Mouse (Mus musculus): ENCODE measurements around the gene Peli2.

The Peli2 gene

DNA sequence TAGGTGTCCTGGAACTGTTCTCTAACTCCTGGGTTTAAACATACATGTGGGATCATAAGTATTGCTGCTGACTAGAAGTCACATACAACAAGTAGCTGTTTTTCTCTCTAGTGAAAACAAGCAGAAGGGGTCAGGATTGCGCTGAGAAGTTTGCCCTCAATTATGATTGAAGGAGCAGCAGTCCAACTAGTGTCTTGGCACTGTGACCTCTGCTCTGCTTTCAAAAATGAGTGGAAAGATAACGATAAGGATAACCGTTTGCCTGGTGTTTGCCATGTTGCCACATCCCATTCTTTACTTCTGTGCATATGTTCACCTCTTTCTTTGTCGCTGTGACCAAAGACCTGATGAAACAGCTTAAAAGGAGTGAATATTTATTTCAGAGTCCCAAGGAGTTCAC lies 167.0 kb downstream of the Peli2 start:
- no peak for DNase-seq (ENCODE audit: low read depth, low spot score)

DNA sequence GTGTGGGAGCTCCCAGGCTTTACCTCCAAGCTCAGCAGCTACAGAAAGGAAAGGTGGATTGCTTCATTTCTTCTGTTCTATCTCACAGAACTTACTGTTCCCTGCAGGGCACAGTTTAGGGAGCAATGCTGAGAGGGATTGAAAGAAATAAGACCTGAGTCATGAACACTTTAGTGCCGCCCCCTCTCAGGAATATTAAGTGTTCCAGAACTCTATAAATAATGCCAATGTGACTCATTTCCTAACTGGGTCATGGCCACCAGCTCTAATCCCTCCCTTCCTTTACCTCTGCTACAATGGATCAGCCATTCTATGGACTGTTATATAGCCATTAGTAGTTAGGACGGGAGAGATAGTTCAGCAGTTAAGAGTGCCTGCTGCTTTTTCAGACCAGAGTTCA lies 168.0 kb downstream of the Peli2 start:
- DNase-seq (ENCODE audit: low read depth, low spot score), result peak; percentile 86

DNA sequence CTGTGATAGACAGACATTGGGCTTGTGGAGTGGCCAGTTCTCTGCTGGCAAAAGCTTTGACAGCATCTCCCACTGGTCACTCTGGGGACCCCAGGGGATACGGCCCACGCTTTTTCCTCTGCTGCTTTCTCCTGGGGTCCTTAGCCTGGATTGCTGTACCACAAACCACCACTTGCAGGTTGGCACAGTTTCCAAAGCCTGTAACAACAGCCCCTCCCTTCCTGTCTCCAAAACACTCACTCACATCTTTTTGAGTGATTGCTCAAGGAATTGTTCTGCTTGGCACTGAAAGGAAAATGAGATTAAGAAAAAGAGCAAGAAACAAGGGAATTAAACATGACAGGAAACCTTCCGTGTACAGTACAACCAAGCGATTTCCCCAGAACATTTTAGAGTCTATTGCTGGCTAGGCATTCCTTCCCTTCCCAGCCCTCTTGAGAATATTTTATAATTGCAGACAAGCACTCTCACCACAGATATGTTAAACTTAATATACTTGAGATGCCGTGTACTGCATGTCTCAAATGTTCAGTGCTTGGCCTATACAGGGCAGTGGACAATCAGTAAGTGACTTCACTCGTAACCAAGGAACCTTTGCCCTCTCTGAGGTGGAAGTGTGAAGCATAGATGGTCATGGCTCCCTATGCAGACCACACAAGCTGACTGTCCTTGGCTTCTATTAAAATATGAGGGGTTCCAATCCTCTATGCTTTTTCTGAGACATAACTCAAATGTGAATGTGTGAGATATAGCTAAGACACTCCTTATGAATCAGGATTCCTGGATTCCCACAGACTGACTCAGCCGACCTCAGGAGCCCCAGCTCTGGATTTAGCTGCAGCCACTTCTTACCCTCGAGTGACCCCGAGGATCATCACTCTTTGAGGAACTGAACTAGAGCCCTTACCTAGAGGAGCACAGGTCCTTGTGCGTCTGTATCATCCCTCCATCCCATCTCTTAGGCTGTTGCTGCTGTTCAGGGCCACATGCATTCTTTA lies 169.3 kb downstream of the Peli2 start:
- DNase-seq (ENCODE audit: low read depth, low spot score), result peak; percentile 82

DNA sequence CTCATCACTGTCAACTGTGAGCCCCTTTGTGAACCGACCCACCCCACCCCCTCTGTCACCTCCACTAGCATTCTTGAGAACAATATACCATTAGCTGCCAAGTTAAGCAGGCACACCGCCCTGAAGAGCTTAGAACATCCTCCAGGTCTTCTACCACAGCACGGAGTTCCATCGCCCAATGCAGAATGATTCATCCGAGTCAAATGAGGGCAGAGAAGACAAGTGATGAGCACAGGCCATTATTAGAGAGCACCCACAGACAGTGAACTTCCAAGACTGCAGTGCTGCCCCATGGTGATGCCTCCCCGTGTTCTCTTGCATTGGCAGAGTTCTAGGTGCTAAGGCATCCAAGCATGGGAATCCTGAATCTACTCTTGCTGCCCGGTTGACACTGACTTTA lies 172.9 kb downstream of the Peli2 start:
- DNase-seq (ENCODE audit: low read depth, low spot score), result no peak

DNA sequence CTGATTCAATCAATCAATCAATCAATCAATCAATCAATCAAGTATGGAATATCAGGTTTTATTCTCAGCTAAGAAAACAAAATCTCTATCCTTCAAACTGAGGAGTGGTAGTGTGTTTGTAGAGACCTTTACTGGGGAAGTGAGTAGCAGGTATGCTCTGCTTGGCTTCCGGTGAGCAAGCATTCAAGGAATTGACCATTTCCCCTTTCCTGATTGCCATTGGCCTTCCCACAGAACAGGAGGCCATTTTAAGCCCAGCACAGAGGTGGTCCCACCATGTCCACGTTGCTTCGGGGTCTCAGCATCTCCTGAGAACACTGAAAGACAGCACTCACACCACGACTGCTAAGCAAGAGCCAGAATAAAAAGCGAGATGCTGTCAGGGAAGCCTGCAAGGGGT lies 174.8 kb downstream of the Peli2 start:
- DNase-seq (ENCODE audit: low read depth, low spot score), result no peak

DNA sequence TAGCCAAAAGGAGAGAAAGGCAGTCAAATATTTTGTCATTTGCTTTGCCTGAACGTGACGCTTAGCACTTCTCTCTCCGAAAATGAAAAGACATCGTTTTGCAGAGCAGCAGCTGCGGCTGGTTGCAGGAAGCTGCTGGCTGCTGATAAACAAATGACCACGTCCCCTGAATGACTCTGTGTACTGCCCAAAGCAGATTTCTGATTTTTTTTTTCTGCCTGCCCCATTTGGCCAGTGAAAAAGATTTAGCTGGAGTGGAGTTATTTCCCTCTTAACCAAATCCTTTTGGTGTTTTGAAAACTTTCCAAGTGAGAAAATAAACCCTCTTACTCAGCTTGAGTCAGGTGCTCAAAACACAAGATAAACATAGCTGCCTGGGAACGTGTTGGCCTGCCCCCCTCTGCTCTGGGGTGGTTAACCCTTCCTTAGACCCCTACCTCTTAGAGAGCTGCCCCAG lies 175.2 kb downstream of the Peli2 start:
- peak; percentile 81 for DNase-seq (ENCODE audit: low read depth, low spot score)

DNA sequence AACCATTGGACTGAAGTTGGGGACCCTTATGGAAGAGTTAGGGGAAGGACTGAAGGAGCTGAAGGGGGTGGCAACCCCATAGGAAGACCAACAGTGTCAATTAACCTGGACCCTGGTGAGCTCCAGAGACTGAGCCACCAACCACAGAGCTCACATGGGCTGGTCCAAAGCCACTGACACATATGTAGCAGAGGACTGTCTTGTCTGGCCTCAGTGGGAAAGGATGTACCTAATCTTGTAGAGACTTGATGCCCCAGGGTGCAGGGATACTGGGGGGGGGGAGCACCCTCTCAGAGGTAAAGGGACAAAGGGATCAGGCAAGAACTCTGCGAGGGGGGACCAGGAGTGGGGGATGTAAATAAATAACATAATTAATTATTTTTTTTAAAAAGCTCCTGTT lies 176.2 kb downstream of the Peli2 start:
- no peak for DNase-seq (ENCODE audit: low read depth, low spot score)

DNA sequence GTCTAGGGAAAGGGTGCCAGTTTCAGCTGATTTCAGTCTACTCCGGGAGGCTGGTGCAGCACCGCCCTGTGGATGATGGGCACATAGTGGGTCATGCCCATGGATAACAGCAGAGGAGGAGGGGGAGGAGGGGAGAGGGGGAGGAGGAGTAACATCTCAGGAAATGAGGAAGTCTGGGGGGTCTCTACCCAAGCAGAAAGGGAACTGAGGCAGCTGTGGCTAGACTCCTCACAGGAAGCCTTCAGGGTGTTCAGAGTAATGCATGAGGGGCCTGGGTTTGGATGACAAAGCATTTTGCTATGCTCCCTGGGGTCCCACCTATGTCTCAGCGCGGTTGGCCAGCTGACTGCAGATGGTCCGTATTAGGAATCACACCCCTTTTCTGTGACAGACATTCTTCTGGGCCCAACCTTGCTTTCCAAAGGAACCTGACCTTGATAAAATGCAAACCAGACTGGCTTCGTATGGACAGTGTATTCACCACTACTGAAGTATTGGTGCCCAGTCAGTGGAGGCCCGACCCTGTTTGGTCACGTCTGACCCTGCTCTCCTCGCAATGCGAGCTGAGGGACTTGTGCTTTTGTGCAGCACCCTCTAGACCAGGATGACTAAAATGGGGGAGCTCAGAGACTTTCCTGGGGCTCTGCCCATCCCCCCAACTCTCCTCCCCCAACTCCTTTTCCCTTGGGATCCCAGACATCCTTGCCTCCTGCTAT lies 182.0 kb downstream of the Peli2 start:
- DNase-seq (ENCODE audit: low read depth, low spot score), result no peak

DNA sequence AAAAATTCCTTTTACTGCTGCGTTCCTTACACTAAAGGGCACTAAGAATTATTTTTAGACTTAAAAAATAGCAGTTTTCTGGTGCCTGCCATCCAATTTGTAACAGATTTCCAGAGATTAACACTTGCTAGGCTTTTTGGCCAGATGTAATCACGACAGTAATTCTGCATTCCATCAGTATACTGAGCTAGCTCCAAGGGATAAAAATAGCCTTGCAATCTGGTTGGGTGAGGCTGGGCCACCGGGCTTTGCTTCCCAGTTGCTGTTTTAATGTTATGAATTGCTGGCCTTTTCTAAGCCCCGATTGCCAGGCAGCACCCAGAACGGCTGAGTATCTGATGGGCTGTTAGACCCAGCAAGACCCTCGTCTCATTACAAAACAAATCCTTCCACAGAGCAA lies 182.6 kb downstream of the Peli2 start:
- no peak for DNase-seq (ENCODE audit: low read depth, low spot score)

DNA sequence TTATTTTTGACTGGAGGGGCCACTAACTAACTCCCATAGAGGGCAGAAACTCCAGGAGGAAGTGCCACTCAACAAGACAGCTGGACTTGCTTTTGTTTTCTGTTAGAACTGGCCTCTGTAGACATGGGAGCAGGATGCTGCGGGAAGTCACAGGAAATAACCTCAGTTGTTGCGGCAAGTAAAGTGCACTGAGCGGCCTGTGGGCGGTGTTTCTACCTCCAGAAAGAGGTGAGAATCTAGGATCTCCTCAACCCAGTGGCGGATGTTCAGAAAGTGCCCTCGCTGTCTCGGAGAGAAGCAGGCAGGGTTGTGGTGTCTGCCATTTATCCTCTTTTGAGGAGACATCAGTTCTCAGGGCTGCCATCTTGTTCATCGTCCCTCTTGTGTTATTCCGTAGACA lies 183.2 kb downstream of the Peli2 start:
- DNase-seq (ENCODE audit: low read depth, low spot score), result no peak

DNA sequence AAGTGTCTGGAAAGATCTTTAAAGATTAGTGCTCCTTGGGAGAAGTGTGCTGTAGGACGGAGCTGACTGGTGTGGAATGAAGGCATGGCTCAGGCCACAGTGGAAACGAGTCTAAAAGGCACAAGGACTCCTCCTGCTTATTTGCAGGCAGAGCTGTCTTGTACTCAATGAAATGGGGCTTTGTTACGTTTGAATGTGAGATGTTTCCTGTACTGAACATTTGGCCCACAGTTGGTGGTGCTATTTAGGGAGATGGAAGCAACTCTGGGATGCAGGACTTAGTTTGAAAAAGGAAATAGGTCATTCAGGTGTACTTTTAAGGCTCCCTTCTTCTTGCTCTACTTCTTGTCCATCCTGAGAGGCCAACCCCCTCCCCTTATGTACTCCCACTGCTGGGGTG lies 192.6 kb downstream of the Peli2 start:
- no peak for DNase-seq (ENCODE audit: low read depth, low spot score)

DNA sequence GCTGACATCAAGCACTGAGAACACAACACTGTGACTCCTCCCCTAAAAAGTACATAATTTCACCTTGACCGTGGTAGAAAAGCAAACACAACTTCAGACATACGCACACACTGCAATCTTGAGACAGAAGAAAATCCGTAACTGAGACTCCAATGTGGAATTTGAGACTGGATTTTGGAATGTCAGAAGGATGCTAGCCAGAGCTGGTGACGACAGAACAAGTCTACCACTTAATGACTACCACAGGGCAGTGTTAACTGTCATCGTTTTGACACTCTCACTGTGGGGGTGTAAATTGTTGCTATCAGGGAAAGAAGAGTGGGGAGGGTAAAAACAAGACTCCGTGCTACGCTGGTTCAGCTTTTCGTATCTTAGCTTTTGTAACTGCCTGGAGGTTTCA lies 195.8 kb downstream of the Peli2 start:
- DNase-seq (ENCODE audit: low read depth, low spot score), result no peak

DNA sequence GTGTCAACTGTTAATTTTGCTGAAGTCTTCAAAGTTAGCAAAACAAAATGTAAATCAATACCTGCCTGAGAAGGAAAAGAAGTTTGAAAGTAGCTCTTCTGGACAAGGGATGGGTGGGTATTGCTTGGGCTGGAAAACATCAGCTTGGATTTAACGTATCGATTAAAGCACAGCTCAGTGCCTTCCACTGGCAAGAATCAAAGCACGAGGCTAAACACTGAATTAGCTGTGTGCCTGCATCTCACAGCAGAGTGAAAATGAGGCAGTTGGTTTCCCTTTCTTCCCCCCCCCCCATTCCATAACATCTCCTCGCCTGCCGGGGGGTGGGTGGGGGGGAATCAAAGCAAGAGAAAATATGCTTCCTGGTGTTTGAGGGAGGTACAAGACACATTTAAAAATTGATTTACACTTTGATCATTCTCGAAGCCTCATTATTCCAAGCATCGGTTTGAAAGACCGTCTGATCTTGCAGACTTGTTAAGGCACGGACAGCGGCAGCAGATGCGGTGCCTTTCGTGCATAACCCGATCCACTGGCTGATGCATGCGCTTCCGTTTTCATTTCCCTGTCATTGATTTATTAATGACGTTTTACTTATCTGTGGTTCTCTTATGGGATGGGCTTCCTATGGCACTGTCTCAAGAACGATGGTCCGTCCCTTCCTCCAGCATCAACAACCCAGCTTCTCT lies 203.3 kb downstream of the Peli2 start:
- no peak for DNase-seq (ENCODE audit: low read depth, low spot score)

DNA sequence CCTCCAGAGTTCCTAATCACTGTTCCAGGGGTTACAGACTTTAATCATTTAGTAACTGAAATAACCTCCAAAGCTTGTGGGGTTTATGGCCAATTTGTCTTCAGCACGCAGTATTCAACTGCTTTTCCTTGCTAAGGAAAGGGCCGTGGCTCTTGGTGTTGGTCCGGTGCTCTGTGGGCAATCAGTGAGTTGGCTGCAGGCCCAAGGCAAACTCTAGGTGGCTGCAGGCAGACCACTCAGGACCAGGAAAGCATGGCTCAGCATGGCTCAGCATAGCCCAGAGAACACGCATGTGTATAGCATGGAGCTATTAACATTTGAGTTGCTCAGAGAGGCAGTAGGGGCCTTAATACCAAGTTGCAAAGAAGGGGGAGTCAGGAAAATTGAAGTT lies 203.8 kb downstream of the Peli2 start:
- no peak for DNase-seq (ENCODE audit: low read depth, low spot score)

DNA sequence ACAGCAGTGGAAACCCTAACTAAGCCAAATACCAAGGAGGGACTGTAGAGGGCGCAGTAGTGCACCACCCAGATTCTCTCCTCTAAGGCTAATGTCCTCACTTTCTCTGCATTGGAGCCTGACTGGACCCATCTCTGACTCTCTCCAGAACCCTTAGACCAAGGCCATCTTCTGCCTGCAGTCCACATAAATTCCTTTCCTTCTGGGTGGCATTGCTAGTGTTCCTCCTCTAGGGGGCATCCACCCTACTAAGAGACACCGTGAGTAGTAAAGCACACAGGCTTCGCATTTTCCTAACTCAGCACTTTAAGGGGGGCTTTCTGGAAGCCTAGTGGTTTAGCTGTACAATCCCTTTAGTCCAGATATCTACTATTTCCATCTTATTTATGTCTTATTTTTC lies 207.1 kb downstream of the Peli2 start:
- DNase-seq (ENCODE audit: low read depth, low spot score), result no peak

DNA sequence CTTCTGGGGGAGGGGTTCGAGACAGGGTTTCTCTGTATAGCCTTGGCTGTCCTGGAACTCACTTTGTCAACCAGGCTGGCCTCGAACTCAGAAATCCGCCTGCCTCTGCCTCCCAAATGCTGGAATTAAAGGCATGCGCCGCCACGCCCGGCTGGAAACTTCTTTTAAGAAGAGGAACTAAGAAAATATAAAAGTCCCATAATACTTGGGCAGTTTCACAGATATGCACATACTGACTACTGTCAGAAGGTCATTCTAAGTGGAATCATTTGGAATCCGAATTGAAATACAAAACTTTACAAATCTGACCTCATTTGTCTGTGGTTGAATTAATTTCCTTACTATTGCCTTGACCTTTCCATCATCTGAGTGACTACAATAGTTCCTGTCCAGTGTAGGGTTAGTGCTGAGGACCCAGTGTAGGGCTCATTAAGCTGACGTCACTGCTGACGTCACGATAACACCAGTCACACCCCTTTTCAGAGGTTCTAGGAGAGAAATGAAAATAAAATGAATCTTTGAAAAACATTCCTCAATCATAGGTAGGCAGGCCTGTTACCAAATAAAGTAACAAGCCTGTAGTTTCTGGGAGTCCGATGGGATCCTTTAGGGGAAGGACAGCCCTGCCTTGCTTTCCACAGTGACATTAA lies 209.2 kb downstream of the Peli2 start:
- no peak for DNase-seq (ENCODE audit: low read depth, low spot score)
